Mouse (Mus musculus) neural tube, embryonic 12.5 days (tissue): ENCODE results near the gene Fam168a. TPM values are rescaled to one million over a fixed set of nuclear protein-coding genes. Genes with fewer than 3 reads are reported as not detected.

Experiments
- ATAC-seq: fragments of 200-750 bp; cut with Nextera tagmentation; 2 replicates; pipeline ENCODE4 v1.8.0; 2017; ENCODE audit warnings: low read depth, mild to moderate bottlenecking, moderate TSS enrichment, moderate library complexity; ENCODE audit not compliant: low FRiP score
- H3K27ac ChIP-seq: fragments of 300-500 bp; sonication (generic); 2 replicates; pipeline ENCODE4 v1.5.1; 2016
- H3K27me3 ChIP-seq: fragments of 300-500 bp; sonication (generic); replicated peaks from 2 replicates; pipeline ENCODE4 v1.6.1; 2016; ENCODE audit warnings: mild to moderate bottlenecking
- H3K36me3 ChIP-seq: fragments of 300-500 bp; sonication (generic); 2 replicates; pipeline ENCODE4 v1.6.1; 2016; ENCODE audit warnings: mild to moderate bottlenecking
- H3K4me1 ChIP-seq: fragments of 300-500 bp; sonication (generic); 2 replicates; pipeline ENCODE4 v1.6.1; 2016
- H3K4me2 ChIP-seq: fragments of 300-500 bp; sonication (generic); replicated peaks from 2 replicates; pipeline ENCODE4 v1.6.1; 2016; ENCODE audit warnings: mild to moderate bottlenecking
- H3K4me3 ChIP-seq: fragments of 300-500 bp; sonication (generic); 2 replicates; pipeline ENCODE4 v1.5.1; 2016
- H3K9ac ChIP-seq: fragments of 300-500 bp; sonication (generic); 2 replicates; pipeline ENCODE4 v1.6.1; 2016; ENCODE audit warnings: mild to moderate bottlenecking
- H3K9me3 ChIP-seq: fragments of 300-500 bp; sonication (generic); 2 replicates; pipeline ENCODE4 v1.6.1; 2016; ENCODE audit warnings: mild to moderate bottlenecking
- WGBS: fragments of 180-500 bp; shearing (Covaris S2); methylation state at CpG from one replicate; pipeline ENCODE4 v1.1.7; 2016; 5-methylcytosine and 5-hydroxymethylcytosine counted together
- polyA plus RNA-seq: library from polyadenylated mRNA; unstranded; fragments of >200 nt; fragmentation: Nextera tagmentation; extraction: Ambion mirVana; gene quantifications from 2 replicates; pipeline ENCODE4 v1.2.1, GENCODE M21; 2016

Gene Fam168a
- polyA plus RNA-seq: 58.2 and 77.7 TPM in 2 replicates

DNA sequence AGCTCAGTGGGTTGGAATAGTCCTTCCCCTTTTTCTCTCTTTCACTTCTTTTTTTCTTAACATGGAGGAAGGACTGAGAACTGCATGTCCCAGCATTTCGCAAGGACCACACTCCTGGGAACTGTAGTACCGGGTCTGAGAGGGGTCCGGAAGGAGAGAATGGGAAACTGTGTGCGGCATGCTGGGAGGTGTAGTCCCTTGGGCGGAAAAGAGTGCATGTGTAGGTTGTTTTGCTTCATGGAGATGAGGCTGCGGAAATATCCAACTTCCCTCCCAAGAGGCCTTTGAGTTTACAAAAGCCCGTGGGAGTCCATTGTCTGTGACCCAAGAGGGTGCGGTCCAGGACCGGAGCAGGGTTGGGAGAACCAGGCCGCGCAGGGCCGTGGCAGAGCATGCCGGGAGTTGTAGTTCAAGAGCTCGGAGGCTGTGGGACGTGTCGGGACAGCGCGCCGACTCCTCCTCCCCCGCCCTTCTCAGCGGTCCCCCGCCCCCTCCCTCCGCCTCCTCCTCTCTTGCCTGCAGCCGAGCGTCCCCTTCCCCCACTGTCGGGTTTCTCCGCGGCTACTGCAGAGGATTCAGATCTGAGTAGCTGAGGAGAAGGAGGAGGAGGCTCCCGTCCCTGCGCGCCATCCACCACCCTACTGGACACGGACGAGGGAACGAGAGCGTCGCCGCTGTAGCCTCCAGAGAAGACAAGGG is at the start of gene Fam168a:
Fam168a (plus strand) TSS at position 493 of the 699 bp plus-strand sequence.
- H3K27ac ChIP-seq: peak within 1 kb of the TSS; percentile 100
- H3K4me1 ChIP-seq: peaks cover 14% of the 10 kb centered on the region
- H3K4me3 ChIP-seq: peak within 1 kb of the TSS; percentile 78
- H3K9me3 ChIP-seq: no peaks in the 10 kb centered on the region
- H3K36me3 ChIP-seq: no peaks in the 10 kb centered on the region
- peak within 1 kb of the TSS; percentile 70 for H3K4me2 ChIP-seq
- under 1% methylated on average over 29 of the region's 37 CpGs for WGBS
- H3K9ac ChIP-seq: peak within 1 kb of the TSS; percentile 95
- ATAC-seq: peak; percentile 99
- H3K27me3 ChIP-seq: no peaks in the 10 kb centered on the region

DNA sequence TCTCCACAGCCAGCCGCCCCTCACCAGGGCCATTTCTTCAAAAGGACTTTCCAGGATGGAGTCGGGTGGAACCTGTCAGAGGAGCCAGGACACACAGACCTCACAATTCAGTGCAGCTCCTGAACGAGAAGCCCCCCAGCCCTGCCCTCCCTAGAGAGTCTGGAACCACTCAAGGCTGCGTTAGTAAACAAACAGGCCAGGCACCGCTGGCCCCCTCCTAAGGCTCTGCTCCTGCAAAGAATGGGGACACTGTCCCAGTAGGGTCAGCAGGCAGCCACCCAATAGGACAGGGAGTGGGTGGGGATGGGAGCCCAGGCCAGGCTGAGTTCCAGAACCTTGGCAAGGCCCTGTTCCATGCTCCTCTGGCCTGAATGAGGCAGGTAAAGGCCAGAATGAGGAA is 49.7 kb upstream of the Fam168a start:
- H3K27ac ChIP-seq: no peak overlapping the region
- H3K4me1 ChIP-seq: peaks cover 18% of the 10 kb centered on the region
- no peak for ATAC-seq
- H3K4me3 ChIP-seq: no peak overlapping the region
- no peak overlapping the region for H3K4me2 ChIP-seq
- WGBS: 47% methylated on average over 5 of the region's 5 CpGs
- no peak overlapping the region for H3K9ac ChIP-seq
- H3K36me3 ChIP-seq: no peaks in the 10 kb centered on the region
- H3K9me3 ChIP-seq: no peaks in the 10 kb centered on the region
- no peaks in the 10 kb centered on the region for H3K27me3 ChIP-seq

DNA sequence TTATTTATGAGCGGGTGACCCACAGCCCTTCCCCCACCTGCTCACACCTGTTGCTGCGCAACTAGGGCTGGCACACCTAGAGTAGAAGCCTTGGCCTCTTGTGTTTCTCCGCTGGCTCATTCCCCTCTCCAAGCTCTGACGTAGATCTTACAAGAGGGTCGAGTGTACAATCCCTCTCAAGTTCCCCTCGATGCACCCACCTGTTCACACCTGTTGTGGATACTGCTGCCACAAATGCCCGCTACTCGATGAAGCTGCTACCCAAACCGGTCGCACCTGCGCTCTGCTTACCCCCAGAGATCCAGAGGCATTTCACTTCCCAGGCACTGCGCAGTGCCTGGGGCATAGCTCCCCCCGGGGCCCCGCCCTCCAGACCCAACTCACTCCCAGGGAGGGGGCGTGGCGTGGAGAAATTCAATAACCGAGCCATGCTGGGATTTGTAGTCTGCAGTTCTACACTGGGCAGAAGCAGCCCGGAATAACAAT is 48.3 kb upstream of the Fam168a start:
- no peaks in the 10 kb centered on the region for H3K36me3 ChIP-seq
- no peak overlapping the region for H3K9ac ChIP-seq
- no peak overlapping the region for H3K27ac ChIP-seq
- H3K4me1 ChIP-seq: peaks cover 18% of the 10 kb centered on the region
- H3K4me2 ChIP-seq: peak overlapping the region; percentile 41
- no peaks in the 10 kb centered on the region for H3K9me3 ChIP-seq
- no peak overlapping the region for H3K4me3 ChIP-seq
- no peaks in the 10 kb centered on the region for H3K27me3 ChIP-seq
- ATAC-seq: no peak
- 32% methylated on average over 18 of the region's 18 CpGs for WGBS

DNA sequence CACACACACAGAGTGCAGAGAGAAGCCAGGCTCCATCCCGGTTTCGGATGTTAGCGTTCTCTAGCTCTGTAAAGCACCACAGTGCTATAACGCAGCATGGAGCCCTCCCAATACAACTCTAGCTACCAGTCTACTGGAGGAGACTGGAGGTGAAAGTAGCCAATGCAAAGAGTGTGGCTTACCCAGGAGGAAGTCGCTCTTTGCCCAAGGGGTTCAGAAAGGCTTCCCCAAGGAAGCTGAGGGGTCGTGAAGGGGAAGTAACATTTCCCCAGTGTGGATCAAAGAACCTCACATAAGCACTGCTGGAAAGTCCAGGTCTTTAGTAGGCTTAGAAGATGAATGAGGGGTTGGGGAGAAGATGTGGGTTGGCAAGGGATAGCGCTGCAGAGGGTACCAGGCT is 45.2 kb upstream of the Fam168a start:
- WGBS: 90% methylated on average over 7 of the region's 7 CpGs

DNA sequence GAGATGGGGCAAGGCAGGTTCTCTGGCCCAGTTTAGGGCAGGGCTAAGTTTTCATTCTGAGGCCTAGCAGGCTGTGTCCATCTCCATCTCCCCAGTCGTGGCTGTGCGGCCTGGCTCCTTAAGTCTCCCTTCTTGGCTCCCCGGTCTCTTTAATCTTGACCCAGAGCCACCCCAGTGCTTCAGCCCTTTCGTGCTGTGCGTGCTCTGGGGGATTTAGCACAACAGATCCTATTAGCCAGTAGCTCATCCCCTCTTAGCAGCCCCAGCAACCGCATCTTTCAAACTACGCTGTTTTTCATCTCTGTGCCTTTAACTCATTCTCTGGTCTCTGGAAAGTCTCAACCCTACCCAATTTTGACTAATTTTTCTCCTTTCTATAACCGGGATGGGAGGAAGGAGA is 44.2 kb upstream of the Fam168a start, which contains the start of gene Plekhb1:
Plekhb1 (minus strand) TSS at position 184 of the 400 bp plus-strand sequence.
- peaks cover 4% of the 10 kb centered on the region for H3K4me1 ChIP-seq
- H3K9ac ChIP-seq: no peak within 1 kb of the TSS
- 81% methylated on average over 8 of the region's 8 CpGs for WGBS
- no peaks in the 10 kb centered on the region for H3K27me3 ChIP-seq
- peak within 1 kb of the TSS; percentile 36; the same call in 1 of the 2 replicates for H3K4me2 ChIP-seq
- H3K9me3 ChIP-seq: no peaks in the 10 kb centered on the region
- no peak for ATAC-seq
- H3K4me3 ChIP-seq: no peak within 1 kb of the TSS
- no peaks in the 10 kb centered on the region for H3K36me3 ChIP-seq
- no peak within 1 kb of the TSS for H3K27ac ChIP-seq

More for the DNA sequence above, 45.2 kb upstream of the Fam168a start:
- Histone ChIP-seq H3K36me3 (no peaks in the 10 kb centered on the region), H3K27ac (no peak overlapping the region), H3K4me1 (peaks cover 9% of the 10 kb centered on the region), H3K4me3 (no peak overlapping the region), H3K9me3 (no peaks in the 10 kb centered on the region), H3K4me2 (no peak overlapping the region), H3K9ac (no peak overlapping the region), H3K27me3 (no peaks in the 10 kb centered on the region)
- no peak for ATAC-seq

DNA sequence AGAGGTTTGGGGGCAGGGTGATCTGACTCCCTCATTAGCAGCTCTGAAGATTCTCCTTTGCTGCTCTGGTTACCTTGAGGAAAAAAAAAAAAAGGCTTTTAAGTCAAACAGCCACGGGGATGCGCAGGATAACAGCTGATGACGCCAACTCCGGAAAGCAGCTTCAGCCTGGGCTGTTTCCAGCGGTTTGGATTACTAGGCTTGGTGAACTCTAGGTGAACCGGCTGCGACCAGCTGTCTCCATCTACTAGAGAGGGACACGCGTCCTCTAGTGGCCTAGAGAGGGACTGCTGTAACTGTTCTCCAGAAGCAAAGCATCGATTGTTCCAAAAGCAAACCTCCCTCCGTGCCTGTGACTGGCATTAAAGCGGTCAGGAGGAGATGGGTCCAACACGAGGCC is 43.2 kb upstream of the Fam168a start:
- Histone ChIP-seq H3K4me3 (no peak overlapping the region), H3K27ac (no peak overlapping the region)
- WGBS: 2% methylated on average over 13 of the region's 13 CpGs

DNA sequence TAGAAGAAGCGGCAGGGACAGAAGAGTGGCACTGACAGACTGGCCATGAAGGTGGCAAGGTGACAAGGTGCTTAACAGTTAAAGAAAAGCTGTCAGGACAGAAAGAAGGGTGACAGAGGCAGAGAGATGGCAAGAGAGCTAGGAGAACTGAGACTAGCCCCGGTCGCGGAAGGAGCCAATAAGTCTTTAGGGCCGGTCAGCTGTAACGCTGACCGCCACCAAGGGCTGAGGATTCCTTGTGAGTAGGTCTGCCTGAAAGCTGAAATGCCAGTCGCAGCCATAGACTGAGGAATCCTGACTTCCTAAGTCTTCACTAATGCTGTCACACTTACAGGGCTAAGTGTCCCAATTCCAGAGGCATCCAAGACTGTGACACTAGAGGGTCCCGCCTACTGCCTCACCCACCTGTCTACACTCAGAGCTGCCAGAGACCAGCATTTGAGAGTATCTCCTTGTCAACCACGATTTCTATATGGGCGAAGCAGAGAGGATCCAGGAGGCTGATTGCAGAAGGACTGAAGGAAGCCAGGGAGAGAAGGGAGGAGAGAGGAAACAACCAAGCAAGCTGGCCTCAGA is 42.6 kb upstream of the Fam168a start:
- peak; percentile 6; the same call in 1 of the 2 replicates for ATAC-seq
- no peak overlapping the region for H3K4me3 ChIP-seq
- H3K9ac ChIP-seq: 0 out of 2 replicates have a peak overlapping the region, but pooled peaks have one; percentile 40
- no peaks in the 10 kb centered on the region for H3K27me3 ChIP-seq
- peak overlapping the region; percentile 37; the same call in 1 of the 2 replicates for H3K4me2 ChIP-seq
- no peak overlapping the region for H3K27ac ChIP-seq
- WGBS: 66% methylated on average over 11 of the region's 11 CpGs
- H3K4me1 ChIP-seq: peaks cover 4% of the 10 kb centered on the region
- H3K9me3 ChIP-seq: no peaks in the 10 kb centered on the region
- H3K36me3 ChIP-seq: no peaks in the 10 kb centered on the region

More for the DNA sequence above, 43.2 kb upstream of the Fam168a start:
- H3K9ac ChIP-seq: no peak overlapping the region
- peaks cover 4% of the 10 kb centered on the region for H3K4me1 ChIP-seq
- no peaks in the 10 kb centered on the region for H3K27me3 ChIP-seq
- no peaks in the 10 kb centered on the region for H3K36me3 ChIP-seq
- peak; percentile 90 for ATAC-seq
- H3K4me2 ChIP-seq: peak overlapping the region; percentile 37
- H3K9me3 ChIP-seq: no peaks in the 10 kb centered on the region

DNA sequence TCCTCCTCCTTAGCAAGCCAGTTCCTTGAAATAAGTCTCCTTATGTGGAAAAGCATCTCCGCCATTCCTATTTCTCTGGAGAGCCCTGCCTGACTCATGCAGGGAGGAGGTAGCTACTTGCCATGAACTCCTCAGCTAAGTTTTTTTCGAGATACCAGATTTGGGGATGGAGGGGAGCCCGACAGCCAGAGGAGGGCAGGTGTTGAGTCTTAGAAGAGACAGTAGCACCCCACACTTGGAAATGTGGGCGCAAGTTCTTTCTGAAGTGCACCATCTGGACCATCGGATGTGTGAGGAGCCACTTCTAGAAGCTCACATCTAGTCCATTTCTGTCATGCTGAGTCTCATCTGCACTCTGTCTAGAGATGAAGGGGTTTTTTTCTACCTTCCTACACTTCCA is 35.8 kb upstream of the Fam168a start:
- H3K4me1 ChIP-seq: no peaks in the 10 kb centered on the region
- 86% methylated on average over 5 of the region's 5 CpGs for WGBS
- H3K4me3 ChIP-seq: no peak overlapping the region
- H3K9me3 ChIP-seq: no peaks in the 10 kb centered on the region
- no peak for ATAC-seq
- no peaks in the 10 kb centered on the region for H3K36me3 ChIP-seq
- H3K27ac ChIP-seq: no peak overlapping the region
- H3K9ac ChIP-seq: no peak overlapping the region
- H3K27me3 ChIP-seq: no peaks in the 10 kb centered on the region
- H3K4me2 ChIP-seq: no peak overlapping the region

DNA sequence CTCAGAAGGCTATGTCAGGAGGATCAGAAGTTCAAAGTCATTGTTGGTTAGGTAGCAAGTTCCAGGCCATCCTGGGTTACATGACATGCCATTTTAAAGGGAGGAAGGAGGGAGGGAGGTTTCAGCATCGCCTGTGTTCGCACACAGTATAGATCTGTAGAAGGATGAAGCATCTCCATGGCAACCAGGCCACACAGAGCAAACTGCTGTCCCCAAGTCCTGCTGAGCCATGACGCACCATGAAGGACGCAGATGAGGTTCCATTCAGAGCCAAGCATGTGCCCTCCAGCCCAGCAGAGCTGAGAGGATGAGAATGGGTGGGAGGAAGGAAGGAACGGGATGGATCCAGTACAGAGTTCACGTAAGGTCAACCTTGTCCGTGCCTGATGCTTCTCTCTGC is 33.0 kb upstream of the Fam168a start:
- Histone ChIP-seq H3K4me3 (no peak overlapping the region), H3K9me3 (no peaks in the 10 kb centered on the region), H3K4me2 (no peak overlapping the region), H3K9ac (no peak overlapping the region), H3K27ac (no peak overlapping the region), H3K4me1 (no peaks in the 10 kb centered on the region), H3K36me3 (no peaks in the 10 kb centered on the region), H3K27me3 (no peaks in the 10 kb centered on the region)
- 40% methylated on average over 7 of the region's 7 CpGs for WGBS
- ATAC-seq: no peak

DNA sequence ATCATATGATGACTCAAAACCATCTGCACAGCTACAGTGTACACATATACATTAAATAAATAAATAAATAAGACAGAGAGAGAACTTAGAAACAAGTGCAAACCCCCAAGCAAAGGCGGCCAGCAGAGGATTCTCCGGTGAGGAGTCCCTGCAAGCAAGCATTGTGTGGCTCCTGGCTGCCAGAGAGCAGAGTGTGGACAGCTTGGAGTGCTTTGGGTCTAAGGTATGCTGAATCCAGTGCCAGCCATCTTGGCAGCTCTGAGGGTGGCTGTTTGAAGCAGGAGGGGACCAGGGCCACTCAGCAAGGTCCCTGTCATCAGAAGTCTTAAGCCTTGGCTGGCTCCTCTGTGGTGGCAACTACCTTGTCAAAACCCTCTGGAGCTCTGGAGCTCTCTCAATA is 31.5 kb upstream of the Fam168a start:
- H3K36me3 ChIP-seq: no peaks in the 10 kb centered on the region
- H3K27ac ChIP-seq: no peak overlapping the region
- no peak overlapping the region for H3K4me2 ChIP-seq
- WGBS: 89% methylated on average over 2 of the region's 2 CpGs
- no peaks in the 10 kb centered on the region for H3K27me3 ChIP-seq
- no peak overlapping the region for H3K4me3 ChIP-seq
- no peak for ATAC-seq
- no peak overlapping the region for H3K9ac ChIP-seq
- no peaks in the 10 kb centered on the region for H3K4me1 ChIP-seq
- no peaks in the 10 kb centered on the region for H3K9me3 ChIP-seq

DNA sequence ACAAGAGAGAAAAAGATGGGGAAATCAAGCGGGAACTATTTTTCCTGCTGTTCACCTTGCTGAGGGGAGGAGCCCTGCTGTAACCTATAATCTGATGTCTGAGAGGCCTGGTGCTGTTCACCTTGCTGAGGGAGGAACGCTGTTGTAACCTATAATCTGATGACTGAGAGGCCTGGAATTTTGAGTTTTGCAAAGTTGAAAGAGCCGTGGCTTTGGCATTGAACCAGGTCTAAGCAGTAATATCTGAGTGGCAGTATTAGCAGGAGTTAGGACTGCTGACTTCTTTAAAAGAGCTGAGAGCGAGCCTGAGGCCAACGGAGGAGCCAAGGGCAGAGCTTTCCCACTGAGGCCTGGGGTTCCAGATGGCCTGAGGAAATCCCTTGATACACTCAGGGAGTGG is 28.4 kb upstream of the Fam168a start:
- WGBS: 89% methylated on average over 5 of the region's 5 CpGs
- ATAC-seq: no peak
- Histone ChIP-seq H3K27ac (no peak overlapping the region), H3K4me1 (no peaks in the 10 kb centered on the region), H3K27me3 (no peaks in the 10 kb centered on the region), H3K9me3 (no peaks in the 10 kb centered on the region), H3K4me3 (no peak overlapping the region), H3K9ac (no peak overlapping the region), H3K36me3 (no peaks in the 10 kb centered on the region), H3K4me2 (no peak overlapping the region)

DNA sequence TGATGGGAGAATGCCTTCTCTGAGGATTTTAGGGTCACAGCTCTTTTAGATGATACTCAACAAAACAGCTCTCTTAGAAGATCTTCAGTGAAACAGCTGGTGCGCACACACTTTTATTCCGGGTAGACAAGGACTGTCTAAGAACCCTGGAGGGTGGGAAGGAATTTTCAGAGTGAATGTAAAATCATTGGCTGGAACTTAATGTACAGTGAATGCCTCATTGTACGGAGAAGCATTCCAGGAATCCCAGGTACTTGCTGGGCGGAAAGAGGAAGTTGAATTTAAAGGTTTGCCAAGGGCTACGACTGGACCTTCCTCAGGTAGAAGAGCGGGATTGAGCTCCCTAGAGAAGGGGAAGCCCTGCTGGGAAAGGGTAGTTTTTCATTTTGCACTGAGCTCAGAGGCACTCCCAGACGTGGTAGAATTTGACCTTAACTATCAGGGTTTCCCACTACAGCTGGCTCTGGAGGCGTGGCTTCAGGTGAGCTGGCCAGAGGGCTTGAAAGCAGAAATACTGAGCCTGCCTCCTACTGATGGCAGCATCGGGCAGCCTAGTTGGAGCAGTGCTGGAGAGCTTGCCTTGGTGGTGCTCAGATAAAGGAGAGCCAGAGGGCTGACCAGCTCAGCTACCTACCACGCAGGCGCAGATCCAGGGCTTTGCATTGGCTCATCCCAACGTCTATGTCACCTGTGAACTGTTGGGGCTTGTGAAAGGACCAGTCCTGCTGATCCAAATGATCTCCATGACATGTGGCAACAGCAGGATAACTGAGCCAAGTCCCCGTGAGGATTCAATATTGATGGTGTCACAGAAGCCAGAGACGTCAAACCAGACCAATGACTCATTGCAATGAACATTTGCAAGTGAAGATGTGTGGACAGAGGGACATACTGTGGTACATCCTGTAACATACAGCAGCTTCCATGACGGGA is 27.2 kb upstream of the Fam168a start:
- no peak overlapping the region for H3K9ac ChIP-seq
- H3K27ac ChIP-seq: no peak overlapping the region
- 70% methylated on average over 15 of the region's 15 CpGs for WGBS
- H3K27me3 ChIP-seq: no peaks in the 10 kb centered on the region
- no peaks in the 10 kb centered on the region for H3K4me1 ChIP-seq
- no peak for ATAC-seq
- no peak overlapping the region for H3K4me3 ChIP-seq
- H3K4me2 ChIP-seq: no peak overlapping the region
- H3K9me3 ChIP-seq: no peaks in the 10 kb centered on the region
- H3K36me3 ChIP-seq: no peaks in the 10 kb centered on the region
